Mouse (Mus musculus) right cerebral cortex, adult 18-20 months (tissue): ENCODE measurements around the gene Fam104a.

Source experiments
- DNase-seq: peaks from one replicate; pipeline ENCODE4 v3.0.0; 2022; ENCODE audit warnings: mixed read lengths

The Fam104a gene

DNA sequence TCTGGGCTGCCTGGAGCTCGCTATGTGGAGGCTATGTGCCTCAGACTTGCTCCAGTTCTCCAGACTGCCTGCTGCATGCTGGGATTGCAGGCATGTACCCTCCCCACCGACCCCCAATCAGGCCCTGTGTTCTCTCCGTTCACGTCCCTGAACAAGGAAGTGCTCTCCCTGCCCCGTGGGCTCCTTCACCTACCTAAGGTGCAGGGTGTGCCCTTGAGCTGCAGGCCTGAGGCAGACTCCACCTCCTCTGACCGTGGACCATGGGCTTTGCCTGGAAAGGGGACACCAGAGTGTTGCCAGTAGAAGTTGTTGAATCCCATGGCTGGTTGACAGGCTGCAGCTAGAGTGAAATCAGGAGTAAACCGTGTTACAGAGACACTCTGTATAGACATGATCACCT, 15.7 kb upstream of the Fam104a start:
- DNase-seq = no peak

DNA sequence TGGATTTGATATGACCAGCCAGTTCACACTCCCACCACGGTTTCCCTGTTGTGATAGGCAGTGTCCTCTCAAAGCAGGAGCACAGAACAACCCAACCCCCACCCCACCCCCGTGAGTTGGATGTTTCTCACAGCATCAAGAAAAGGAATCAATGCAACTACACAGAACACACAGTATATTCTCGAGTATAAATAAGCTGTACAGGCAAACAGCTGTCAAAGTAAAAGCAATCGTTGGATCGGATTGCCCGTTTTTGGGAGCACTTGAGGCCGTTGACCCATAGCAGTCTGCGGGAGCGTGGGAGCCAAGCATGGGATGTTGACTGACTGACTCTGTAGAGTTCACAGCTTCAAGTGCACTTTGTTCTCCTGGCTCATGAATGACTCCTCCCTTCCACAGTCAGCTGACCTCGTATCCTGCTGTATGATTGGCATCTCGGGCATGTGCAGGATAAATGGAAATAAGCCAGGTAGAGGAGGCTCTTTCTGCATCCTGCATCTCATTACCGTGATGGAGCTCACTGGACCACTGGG, 14.1 kb upstream of the Fam104a start:
- DNase-seq = no peak

GRCm38 (mm10) chr11:113697571-113697970, 13.6 kb upstream of the Fam104a start:
- no peak for DNase-seq

DNA sequence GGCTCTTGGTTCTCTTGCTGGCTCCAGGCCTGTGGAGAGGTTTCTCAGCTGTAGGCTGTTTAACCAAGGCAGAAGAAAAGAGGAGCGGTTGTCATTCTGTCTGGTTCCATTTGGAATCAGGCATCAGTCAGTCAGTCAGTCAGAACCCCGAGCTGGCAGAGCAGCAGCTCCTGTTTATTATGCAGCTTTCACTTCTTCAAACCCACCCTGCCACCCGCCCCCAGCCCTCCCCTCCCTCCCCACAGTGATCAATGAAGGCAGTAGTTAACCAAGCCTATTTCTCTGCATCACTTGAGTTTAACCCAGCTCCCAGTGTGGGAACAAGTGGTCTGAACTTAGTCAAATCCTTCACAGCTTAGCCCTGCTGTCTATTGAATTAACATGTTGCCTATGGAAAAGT, 7.9 kb upstream of the Fam104a start:
- DNase-seq = no peak

GRCm38 (mm10) chr11:113691318-113691717, 7.4 kb upstream of the Fam104a start:
- no peak for DNase-seq

DNA sequence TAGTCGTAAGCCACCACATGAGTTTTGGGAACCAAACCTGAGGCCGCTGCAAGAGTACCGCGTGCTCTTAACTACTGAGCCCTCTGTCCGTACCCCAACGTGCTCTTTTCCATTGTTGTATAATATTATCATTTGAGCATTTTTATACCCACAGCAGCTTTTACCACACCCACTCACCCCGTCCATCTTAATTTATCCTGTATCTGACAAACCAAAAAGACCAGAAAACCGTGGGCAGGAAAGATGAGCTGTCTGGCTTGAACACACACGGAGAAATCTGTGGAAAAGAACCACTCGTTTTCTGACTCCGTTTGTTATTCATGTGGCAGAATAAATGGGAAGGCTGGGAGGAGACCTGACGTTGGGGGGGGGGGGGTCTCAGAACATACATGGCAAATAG, 6.6 kb upstream of the Fam104a start:
- peak; percentile 33 for DNase-seq

DNA sequence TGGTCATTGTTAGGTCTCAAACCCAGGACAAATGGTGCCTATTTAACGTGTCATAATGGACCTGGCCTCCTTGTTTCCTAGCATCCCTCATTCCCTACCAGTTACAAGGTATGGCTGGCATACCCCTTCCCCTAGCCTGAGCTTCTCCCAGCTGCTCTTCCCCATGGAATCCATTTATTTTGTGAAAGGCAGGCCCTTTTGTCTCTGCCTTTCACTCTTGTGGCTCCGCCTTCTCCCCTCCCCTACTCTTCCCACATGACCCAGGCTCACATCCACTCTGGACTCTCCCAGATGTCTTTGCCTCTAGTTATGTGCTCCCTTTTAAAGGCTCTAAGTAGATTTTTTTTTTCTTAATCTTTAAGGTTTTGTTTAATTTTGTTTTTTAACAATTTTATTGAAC, 3.1 kb upstream of the Fam104a start:
- DNase-seq = no peak

- DNase-seq = no peak
Measured at GRCm38 (mm10) chr11:113684707-113685426, 912 bp upstream of the Fam104a start.

- no peak for DNase-seq
Measured at GRCm38 (mm10) chr11:113683627-113683956, 363 bp downstream of the Fam104a start.

DNA sequence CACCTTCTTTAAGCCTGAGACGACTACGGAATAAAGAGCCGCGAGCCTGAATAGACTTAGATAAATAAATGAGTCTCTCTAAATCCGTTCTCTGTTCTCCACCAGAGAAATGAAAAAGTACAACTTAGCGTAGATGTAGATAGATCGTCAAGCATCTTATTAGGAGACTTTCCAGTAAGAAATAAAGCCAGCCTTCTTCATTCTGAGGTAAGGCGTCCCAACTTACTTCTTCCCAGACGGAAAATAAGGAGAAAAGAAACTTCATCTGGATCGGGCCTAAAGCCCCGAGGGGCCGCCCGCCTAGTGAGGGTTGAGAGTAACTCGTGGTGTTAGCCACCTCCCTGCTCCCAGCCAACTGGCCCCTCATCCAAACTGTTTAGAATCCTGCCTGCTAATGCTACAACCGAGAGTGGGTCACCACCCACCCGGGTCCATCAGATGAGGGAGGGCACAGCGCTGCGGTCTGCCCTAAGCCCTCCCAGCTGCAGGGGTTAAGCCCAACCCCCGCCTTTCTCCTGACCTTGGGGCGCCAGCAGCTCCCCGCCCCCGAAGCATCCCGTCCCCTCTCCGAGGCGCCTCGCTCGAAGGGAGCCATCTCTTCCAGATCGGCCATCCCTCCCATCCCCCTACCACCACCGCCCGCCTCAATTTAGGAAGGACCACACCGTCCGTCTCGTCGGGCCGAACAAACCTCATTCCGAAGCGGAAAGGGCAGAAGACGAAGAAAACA, 893 bp downstream of the Fam104a start:
- DNase-seq = peak; percentile 32

GRCm38 (mm10) chr11:113681979-113682378, 2.0 kb downstream of the Fam104a start:
- no peak for DNase-seq

GRCm38 (mm10) chr11:113680954-113681353, 3.0 kb downstream of the Fam104a start:
- no peak for DNase-seq

DNA sequence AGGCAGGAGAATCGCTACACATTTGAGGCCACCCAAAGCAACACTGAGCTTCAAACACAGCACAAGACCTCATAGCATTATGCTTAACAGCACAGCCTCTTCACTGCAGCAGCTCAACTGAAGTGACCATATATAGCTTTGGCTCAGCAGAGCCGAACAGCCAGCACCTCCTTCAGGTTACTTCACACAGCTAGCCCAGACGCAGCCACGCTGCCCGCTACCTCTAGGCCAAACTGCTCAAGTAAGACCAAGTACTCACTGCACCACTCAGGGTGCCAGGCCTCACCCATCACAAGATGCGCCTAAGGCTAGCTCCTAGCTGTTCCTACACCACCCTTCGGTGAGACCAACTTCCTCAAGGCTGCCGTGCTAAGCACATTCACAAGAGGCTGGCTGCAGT, 5.6 kb downstream of the Fam104a start:
- DNase-seq = no peak

- no peak for DNase-seq
Measured at GRCm38 (mm10) chr11:113677378-113677777, 6.6 kb downstream of the Fam104a start.

GRCm38 (mm10) chr11:113676847-113677246, 7.1 kb downstream of the Fam104a start:
- no peak for DNase-seq

GRCm38 (mm10) chr11:113674595-113674994, 9.4 kb downstream of the Fam104a start:
- DNase-seq = no peak

DNA sequence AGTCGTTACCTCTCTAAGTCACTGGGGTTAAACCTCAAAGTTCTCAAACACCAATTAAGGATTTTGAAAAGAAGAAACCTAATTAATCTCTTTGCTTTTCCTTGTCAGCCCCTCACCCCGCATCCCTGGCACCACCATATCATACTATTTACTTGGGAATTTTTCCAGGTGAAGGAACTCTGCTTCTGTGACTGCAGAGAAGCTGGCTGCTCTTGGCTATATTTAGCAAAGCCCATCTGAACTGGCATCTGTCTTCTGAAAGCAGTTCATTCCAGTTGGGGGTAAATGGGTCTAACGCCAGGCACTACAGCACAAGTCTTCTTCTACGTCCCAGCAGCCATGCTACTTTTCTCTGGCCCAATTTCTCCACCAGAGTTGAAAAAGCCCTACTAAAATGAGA, 10.3 kb downstream of the Fam104a start:
- no peak for DNase-seq

DNA sequence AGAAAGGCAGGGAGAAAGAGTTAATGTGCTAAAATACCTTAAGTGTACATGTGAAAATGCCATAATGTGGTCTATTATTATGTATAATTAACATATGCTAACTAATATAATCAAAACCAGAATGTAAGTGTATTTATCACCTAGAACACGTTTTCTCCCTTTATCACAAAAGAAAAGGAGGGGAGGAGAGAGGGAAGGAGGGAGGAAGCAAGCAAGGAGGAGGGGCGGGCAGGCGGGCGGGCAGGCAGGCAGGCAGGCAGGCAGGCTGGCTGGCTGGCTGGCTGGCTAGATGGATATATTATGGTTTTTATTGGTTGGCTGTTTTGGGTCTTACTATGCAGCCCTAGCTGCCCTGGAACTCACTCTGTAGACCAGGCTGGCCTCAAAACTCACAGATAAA, 14.2 kb downstream of the Fam104a start:
- DNase-seq = no peak

DNA sequence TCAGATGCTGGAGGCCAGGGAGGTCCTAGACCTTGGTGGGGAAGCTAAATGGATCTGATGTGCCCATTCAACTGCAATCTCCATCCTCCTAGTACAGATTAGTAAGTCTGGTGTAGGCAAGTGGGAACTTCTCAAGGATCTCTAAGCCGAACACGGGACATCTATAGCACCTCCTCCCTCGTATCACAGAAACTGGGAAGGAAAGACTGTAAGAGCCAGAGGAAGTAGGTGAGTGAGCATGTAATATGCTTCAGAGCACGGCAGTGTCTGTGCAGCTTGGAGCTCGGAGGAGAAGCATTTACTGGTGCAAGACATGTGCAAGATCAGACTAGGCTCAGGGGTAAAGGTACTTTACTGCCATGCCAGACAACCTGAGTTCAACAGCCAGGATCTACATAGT, 15.1 kb downstream of the Fam104a start:
- DNase-seq = no peak

- no peak for DNase-seq
Measured at GRCm38 (mm10) chr11:113667704-113668103, 16.3 kb downstream of the Fam104a start.

- no peak for DNase-seq
Measured at GRCm38 (mm10) chr11:113667122-113667521, 16.8 kb downstream of the Fam104a start.

DNA sequence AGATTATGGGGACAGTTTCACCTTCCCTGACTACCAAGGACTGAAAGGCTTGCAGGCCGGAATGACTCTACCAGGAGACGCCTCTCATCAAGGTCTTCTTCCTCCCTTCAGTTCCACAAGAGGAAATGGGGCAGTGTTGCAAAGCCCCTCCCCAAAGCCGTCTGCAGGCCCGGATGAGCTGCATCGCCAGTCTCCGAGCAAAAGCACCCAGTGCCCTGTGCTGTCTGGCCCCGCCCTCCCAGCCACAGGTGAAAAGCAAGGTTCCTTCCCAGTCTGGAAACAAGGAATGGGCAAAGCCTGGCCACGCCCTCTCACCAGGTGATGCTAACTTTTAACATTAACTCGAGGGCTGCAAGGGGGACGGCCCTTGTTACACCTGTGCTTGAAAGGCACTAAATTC, 17.3 kb downstream of the Fam104a start:
- no peak for DNase-seq

- no peak for DNase-seq
Measured at GRCm38 (mm10) chr11:113666205-113666604, 17.8 kb downstream of the Fam104a start.

DNA sequence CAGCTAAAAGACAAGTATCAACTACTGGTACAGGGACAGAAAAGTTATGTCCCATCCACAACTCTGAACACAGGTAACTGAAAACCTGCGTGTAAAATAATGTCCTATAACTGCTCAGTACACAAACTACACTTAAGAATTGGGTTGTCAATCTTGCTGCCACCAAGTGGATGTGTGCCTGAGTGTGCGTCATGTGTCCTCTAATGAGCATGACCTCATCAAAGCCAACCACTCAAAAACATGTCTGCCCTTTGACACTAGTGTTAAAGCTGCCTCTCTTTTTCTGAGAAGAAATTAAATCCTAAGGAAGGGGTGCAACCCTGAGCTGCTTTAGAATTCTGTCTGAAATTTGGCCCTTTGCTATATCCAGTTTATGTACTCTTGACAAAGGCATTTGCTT, 19.7 kb downstream of the Fam104a start:
- DNase-seq = no peak
